Mouse (Mus musculus) layer of hippocampus, adult 9-11 months (tissue): Measurements from ENCODE around the gene Gsto2.

ENCODE experiments used
- DNase-seq: peaks from one replicate; pipeline ENCODE4 v3.0.0; 2022

Gene Gsto2

DNA sequence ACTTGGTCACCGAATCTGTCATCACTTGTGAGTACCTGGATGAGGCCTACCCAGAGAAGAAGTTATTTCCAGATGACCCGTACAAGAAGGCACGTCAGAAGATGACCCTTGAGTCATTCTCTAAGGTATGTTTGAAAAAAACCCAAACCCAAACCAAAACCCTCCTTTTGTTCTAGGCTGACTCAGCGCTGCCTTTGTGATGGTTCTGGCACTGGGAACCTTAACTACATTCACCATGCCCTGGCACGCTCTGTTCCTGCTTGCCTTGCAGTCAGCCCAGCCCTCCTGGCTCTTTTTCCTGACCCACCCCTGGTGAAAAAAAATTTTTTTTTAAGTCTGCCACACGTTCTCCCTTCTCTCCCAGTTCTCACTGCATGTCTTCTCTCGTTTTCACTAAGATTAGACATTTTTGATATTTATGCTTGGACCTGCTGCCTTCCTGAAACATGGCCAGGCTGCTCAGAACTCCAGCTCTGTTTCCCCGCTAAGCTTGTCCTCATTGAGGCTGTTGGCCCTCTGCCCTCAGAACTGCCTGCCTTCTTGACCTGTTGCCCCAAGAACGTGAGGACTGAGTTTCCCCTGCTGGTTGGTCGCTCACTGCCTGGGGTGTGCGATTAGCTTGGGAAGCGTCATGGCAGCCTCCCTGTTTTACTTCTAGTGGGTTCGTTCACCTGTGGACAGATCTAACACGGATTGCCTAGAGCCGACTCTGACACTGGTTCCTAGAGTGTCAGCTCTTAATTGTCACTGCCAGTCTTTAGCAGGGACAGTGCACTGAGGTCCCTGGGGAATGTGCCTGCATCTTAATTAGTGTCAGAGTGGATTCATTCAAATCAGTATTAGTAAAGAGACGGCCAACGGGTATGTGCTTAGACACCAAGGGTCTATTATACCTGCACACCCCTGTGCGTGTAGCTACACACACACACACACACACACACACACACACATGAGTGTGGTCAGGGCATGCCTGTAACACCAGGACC lies 7.1 kb upstream of the Gsto2 start:
- DNase-seq: no peak

DNA sequence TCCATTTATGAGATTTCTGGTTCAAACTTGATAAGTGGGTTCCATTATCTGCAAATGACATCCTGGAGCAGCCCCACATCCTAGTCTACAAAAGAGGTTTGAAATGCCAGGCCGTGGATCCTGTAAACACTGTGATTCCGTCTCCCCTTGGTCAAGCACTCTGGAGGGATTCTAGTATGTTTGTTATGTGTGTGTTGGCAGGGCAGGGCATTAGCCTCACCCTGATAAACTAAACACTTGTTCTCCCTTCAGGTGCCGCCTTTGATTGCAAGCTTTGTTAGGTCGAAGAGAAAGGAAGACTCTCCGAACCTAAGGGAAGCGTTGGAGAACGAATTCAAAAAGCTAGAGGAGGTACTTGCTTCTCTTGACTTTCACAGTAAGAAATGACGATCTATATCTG lies 6.2 kb upstream of the Gsto2 start:
- DNase-seq: no peak

DNA sequence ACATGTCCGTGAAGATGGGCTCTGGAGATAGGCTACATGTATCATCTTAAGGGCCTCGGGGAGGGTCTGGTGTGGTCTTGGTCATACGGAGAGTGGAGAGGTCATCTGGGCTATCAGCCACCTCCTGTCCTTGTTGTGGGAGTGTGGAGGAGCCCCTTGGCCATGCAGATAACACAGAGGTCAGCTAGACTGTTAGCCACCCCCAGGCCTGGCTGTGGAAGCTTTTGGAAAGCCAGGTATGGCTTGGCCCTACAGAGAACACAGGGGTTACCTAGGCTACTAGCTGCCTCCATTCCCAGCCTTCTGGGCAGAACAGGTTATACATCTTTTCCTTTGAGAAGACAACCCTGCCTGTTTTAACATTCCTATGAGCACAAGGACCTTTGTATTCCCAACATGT lies 2.8 kb upstream of the Gsto2 start:
- DNase-seq: no peak

DNA sequence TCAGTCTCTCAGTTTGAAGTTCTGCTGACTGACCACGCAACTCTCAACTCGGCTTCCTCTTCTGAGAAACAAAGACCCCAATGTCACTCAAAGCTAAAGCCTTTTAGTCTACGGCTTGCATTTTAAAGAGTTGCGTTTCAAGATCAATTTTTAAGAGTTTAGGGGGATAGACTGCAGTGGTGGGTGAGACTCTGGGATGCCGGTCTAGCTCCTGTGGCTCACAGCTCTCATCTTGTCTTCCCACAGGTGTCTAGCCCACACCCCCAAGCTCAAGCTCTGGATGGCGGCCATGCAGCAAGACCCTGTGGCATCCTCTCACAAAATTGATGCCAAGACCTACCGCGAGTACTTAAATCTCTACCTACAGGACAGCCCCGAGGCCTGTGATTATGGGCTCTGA lies 1.3 kb upstream of the Gsto2 start:
- no peak for DNase-seq

DNA sequence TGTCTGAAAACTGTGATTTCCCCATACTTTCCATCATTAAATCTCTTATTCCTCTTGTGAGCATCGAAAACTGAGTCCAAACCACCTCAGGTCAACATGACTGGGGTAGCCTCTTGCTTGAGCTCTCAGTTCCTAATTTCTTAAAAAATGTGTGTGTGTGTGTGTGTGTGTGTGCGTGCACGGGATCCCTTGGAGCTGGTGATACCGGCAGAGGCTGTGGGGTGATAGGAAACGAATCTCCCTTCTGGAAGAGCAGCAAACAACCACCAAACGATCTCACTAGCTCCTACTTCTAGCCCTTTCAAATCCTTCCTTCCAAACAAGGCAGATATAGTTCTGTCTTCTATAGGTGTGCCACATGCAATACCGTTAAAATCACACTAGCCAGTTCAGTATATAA lies 613 bp upstream of the Gsto2 start:
- DNase-seq: no peak

DNA sequence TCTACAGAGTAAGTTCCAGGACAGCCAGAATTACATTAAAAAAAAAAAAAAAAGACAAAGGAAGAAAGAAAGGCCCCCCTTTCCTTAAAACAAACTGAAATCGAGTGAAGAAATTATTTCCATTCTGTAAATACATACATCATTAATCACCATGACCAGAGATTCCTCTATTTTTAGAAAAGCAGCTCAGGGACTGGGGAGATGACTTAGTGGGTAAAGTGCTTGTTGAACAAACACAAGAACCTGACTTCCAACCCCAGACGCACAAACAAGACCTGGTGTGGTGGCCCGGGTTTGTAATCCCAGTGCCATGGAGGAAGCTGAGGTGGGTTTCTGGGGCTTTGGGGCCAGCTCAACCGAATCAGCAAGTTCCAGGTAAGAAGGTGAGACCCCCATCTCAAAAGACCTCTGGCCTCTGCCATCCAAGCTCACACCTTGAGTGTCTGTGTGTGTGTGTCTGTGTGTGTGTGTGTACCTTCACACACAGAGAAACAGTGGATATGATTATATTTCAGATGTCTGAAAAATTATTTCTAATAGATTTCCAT lies 2.4 kb downstream of the Gsto2 start:
- no peak for DNase-seq

DNA sequence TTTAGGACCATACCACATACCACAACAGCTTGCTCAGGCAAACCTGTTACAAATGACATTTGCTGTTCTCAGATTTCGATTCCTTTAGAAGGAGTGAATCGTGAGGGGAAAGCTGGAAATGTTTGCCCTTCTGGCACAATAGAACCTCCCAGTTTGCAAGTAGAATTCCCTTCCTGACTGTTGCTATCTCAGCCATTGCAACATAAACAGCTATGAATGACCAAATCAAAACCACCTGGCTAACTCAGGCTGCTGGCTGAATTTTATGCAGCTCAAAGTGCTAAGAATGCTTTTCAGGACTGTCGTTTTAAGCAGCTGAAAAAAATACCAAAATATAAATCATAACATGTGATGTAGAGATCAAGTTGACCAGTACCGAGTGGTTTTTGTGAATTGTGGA lies 3.6 kb downstream of the Gsto2 start:
- no peak for DNase-seq

DNA sequence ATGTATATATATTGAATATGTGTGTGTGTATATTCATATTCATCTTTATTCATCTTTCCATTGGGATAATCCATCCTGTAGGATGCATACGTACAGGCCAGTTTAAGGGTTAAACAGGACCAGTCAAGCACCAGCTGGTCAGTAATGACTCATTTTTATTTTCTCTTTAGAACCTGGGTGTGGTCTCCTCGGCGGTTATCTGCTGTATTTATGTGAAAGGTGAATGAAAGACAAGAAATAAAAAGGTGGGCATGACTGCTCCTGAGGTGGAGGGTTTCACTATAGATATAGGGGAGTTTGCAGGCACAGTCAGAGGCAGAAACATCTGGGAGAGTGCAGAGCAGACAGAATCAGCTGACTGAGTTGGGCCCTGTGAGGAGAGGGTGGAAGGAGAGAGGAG lies 4.2 kb downstream of the Gsto2 start:
- DNase-seq: no peak

DNA sequence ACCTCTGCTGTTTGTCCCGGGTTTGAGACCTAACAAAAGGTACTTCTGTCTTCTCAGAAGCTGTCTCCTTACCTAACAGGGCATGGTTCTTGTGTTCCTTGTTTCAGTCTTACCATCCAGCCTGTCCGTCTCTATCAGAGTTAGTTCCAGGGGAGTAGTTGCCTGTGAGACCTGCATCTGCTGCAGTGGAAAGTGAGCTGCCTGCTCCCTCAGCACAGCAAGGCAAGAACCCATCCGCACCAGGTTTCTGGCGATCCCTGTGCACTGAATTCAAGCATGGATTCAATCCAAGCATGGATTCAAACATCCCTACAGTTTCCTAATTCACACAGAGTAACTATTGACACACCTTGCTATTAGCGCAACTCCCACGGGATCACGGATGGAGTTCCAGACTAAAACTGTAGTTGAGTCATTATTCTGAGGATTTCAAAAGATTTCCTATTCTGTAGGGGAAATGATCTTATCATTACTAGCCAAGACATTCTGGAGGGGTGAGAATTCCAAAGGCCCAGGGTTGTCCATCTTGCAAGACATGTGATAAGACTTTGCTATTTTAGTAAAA lies 4.8 kb downstream of the Gsto2 start:
- no peak for DNase-seq

DNA sequence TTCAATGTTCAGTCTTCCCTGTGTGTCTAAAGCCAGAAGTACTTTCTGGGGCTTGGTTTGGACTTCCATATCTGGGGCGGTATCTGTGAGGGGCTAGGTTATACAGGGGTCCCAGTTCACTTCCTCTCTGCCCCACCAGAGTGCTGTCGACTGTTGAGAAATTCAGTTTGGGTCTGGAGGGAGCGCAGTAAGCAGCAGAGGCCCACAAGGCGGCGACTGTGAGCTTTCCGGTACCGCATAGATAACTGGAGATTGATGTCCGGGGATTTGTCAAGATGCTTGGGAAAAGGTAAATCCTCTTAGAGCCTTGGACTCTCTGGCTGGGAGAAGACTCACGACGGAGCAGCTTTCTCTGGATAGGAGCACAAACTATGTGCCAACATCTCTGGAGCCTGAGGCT lies 6.2 kb downstream of the Gsto2 start:
- no peak for DNase-seq

DNA sequence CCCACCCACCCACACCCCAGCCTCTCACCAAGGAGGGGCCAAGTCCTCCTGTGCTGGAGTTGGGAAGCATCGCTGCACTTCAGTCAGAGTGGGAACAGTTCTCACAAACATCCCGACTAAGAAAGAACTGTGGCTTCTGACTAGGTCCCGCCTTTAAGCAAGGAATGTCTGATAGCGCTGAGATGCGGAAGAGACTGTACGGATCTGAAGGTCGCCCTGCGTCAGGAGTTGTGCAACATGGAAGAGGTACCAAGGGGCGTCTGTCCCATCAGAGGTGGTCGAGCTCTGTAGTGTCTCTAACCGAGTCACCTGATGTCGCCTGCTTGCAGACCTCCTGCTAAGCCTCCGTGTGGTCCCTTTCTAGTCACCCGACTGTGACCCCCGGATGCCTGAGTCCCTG lies 10.9 kb downstream of the Gsto2 start:
- no peak for DNase-seq

DNA sequence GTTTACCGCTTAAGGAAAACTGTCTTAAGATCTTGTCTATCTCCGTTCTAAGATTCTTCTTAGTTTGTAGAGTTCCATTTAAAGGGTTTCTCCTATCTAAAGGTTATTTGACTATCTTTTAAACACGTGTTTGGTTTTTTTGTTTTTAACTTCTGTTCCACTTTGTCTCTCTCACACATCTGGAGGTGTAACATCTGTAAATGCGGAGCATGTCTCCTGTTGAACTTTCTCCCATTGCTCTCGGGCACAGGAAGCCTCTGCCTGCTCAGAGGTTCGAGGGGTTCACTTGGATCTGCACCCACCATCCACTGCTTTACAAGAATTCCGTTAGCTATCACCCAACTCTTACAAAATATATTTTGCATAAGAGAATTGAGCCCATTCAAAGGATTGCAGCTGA lies 16.2 kb downstream of the Gsto2 start:
- no peak for DNase-seq

DNA sequence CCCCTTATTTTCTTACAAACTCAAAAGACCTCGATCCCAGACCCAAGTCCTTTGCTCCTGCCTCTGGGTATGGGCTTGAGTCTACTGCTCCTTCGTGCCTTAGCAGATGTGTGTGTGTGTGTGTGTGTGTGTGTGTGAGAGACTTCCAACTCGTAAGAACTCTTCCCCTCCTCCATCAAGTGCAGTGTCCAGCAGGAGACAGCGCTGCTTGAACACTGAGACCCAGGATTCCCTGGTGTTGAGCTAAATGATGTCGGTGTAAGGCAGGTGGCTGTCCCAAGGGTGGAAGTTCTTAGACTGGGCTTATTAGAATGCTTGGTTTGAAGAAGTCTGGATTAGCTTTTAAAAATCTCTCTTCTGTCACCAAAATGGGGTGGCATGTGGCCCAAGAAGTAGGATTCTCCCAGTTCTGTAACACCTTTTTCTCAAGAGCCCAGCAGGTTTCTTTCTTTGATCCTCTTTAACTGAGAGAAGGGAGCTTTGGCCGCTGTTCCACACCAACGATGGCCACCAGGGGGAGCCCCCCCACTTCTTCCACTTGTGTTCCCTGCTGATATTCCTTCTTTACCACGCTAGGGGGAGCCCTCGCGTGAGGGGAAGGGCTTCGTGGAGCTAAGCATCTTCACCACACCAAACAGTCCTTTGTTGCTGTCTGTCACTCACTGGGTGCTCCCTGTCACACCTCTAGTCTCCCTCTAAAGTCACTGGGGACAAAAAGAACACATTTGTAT lies 17.0 kb downstream of the Gsto2 start:
- DNase-seq: peak; percentile 47

DNA sequence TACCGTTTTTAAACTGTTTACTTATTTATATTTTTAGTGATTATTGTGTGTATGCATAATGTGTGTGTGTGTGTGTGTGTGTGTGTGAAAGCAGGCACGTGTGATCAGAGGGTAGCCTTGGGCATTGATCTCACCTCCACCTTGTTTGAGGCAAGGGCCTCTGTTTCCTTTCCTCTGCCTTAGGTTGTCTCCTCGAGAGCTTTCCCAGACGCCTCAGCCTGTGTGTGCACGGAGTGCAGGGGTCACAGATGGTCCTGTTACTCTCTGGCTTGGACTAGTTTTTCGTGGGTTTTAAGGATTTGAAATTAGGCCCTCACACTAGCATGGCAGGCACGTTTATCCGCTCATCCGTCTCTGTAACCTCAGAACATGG lies 17.5 kb downstream of the Gsto2 start:
- DNase-seq: no peak

DNA sequence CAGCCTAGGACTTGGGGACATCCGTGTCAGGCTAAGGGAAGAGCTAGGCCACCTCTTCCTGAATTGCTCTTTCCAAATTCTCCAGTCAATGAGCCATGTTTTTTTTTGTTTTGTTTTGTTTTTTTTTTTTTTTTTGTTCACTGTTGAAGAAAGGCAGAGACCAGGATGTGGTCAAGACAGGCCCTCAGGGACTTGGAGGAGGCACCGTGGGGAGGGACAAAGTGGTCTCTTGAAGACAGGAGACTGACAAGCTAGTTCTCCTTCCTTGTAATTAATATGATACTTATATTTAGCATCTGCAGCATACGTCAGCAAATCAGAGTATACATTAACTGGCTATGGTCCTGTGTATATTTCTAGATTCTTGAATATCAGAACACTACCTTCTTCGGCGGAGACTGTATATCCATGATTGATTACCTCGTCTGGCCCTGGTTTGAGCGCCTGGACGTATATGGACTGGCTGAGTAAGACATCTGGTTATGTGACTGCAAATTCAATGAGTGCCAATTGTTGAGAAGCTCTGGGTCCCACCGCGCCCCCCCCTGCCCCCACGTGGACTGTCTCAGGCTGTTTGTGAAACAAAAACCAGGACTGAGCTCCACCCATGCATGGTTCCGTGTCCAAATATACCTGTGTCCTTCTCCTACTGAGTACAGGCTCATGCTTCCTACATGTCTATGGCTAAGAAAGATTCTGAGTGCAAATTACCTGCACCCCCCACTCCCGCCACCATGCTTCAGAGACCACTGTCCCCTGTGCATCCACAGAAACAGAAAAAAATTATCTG lies 19.2 kb downstream of the Gsto2 start:
- DNase-seq: no peak

DNA sequence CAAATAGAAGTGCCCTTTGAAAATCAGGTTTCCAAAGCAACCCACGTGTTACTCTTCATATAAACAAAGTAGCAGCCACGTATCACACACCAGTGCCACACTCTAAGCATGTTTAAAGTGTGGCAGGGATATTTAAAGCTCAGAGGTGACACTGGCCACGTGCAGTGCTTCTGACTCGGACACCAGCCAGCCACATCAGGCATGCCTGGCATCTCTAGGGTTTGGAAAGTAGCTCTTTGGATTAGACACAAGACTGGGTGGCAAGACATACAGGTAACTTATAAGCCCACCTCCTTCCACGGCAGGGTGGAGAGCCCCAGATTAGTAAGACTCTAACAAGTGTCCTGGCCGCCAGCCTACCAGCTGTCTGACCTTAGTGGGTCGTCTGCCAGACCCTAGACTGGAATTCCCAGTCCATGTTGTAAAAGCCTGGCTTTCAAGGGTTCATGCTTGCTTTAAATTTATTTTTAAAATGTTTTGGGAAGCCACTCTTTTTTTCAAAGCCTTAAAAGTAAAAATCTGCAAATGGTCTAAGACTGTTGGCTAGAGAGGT lies 19.9 kb downstream of the Gsto2 start:
- no peak for DNase-seq

DNA sequence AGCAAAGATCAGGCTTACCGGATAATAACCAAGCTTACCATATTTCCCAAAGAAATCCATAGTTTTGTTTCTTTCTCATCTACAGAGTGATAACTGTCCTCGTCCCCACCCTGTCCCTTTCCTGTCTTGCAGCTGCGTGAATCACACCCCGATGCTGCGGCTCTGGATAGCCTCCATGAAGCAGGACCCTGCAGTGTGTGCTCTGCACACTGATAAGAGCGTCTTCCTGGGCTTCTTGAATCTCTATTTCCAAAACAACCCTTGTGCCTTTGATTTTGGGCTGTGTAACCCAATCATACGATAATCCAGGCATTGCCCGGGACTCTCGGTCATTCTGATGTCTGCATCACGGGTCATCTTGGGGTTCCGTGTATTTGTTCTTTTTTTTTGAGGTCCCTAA lies 20.6 kb downstream of the Gsto2 start:
- no peak for DNase-seq

DNA sequence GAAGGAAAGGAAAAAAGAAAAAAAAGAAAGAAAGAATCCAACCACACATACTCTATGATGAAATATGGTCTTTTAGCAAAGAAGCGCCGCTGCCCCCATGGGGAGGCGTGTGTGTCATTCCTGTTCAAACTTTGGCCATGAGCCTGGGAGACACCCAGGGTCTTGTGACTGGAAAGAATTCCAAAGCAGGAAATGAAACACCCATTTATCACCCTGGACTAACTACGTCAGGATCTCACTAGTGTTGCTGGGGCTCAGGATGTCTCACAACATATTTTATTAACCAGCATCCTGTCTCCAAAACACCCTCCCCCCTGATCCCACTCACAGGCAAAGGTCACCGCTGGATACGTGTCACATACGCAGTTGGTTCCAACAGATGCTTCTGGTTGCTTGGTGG lies 21.3 kb downstream of the Gsto2 start:
- no peak for DNase-seq

DNA sequence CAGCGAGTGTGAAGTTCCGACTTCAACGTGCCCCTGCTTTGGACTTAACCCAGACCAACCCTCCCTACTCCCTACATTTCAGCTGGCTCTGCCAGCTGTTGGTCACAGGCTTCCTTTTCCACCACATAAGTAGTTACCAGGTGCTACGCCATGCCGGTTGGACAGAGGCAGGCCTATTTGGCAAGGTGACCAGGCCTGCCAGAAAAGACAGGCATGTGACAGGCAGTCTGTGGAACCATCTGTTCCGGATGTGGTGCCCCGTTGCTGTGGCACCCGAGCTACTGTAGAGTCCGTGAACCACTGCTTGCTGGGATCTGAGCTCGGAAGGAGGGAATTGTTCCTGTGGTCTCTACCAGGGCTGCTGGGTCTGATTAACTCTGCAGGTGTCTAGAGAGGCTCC lies 22.1 kb downstream of the Gsto2 start:
- DNase-seq: peak; percentile 40

DNA sequence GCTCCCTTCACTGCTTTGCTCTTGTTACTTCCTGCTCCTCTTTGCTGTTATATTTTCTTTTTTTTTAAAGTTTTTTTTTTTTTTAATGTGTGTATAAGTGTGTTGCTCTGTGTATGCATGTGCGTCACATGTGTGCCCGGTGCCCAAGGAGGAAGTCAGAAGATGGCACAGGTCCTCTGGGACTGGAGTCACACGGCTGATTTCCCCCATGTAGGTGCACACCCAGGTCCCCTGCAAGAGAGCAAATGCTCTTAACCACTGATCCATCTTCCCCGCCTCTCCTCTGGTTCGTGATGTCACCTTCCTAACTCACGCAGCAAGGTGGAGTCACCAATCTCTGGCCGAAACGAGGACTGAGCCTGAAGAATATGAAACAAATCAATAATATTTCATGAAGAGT lies 22.7 kb downstream of the Gsto2 start:
- no peak for DNase-seq

DNA sequence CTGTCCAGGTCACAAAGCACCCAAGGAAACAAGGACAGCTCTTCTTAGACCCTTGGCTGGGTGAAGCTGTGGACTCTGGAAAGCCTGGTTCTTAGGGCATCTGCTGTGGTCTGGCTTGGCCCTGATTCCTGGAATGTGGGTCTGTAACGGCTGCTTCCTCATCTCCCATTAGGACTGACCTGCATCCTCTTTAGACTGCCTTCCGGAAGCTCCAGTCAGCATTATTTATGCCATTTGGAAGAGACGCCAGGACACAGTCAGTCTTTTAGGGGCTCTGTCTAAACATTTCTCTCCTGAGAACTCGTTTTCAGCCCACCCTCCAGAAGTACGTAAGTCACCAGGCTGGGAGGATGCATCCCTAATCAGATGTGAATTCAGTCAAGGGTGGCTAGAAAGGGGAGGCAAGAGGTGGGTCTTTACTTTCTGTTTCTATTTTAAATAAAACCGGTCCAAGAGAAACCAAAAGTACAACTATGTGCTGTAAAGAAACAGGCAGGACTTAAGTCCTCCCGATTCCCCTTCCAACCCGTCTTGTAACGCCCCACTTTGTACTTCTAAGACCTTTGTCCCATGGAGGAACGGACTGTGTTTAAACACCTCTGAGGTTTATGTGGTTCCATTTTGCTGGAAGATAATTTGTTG lies 25.3 kb downstream of the Gsto2 start:
- no peak for DNase-seq
